Mouse (Mus musculus): ENCODE data around the gene Ell3. TPM values are rescaled to one million over a fixed set of nuclear protein-coding genes. Genes with fewer than 3 reads are reported as not detected.

The Ell3 gene
- total and polyA plus RNA-seq, 3 experiments = not detected

GRCm38 (mm10) chr2:121414139-121414685, 29.9 kb downstream of the Ell3 start:
- H3K79me2 ChIP-seq (ENCODE audit: control insufficient read depth, insufficient read depth, low read length, poor library complexity) = peaks cover 48% of the 10 kb centered on the region
- peaks cover 6 to 33% of the 10 kb centered on the region in 2 experiments for H3K36me3 ChIP-seq (ENCODE audit: control insufficient read depth in 1 of 2, insufficient read depth in 2 of 2, low read length in 2 of 2)
- H3K27me3 ChIP-seq (ENCODE audit: control insufficient read depth in 1 of 2, insufficient read depth in 2 of 2, low read length in 2 of 2) = no peaks in the 10 kb centered on the region
- TF ChIP-seq ZNF384 (IDR thresholded peaks at IDR 0.05; ENCODE audit: low read depth, low read length) (peak; percentile 41), ELF1 (IDR thresholded peaks at IDR 0.05; ENCODE audit: low read depth, low read length) (peak; percentile 22; the same call in 1 of the 2 replicates), MAZ (IDR thresholded peaks at IDR 0.05; ENCODE audit: low read depth, low read length) (no peak), GABPA (IDR thresholded peaks at IDR 0.05; ENCODE audit: low read depth, low read length) (no peak), USF1 (IDR thresholded peaks at IDR 0.05; ENCODE audit: low read depth, low read length) (no peak), ETS1 (IDR thresholded peaks at IDR 0.05; ENCODE audit: low read depth, low read length) (0 out of 2 replicates have a peak, but pooled peaks have one; percentile 21), ZKSCAN1 (IDR thresholded peaks at IDR 0.05; ENCODE audit: low read depth, low read length) (no peak), TAL1 (IDR thresholded peaks at IDR 0.05; ENCODE audit: low read length) (no peak), HCFC1 (IDR thresholded peaks at IDR 0.05; ENCODE audit: low read depth, low read length) (no peak), MXI1 (IDR thresholded peaks at IDR 0.05; ENCODE audit: low read depth, low read length) (no peak), TBP (IDR thresholded peaks at IDR 0.05; ENCODE audit: low read depth, low read length) (no peak), GATA1 (IDR thresholded peaks at IDR 0.05; ENCODE audit: low read depth, low read length) (no peak), EP300 (IDR thresholded peaks at IDR 0.05; ENCODE audit: low read depth in 1 of 2, low read length in 2 of 2) (no peak), CHD2 (IDR thresholded peaks at IDR 0.05; ENCODE audit: low read length) (peak; percentile 20; the same call in 1 of the 2 replicates), CHD1 (IDR thresholded peaks at IDR 0.05; ENCODE audit: low read depth, low read length) (no peak), ZC3H11A (IDR thresholded peaks at IDR 0.05; ENCODE audit: low read depth, low read length) (no peak), ZMIZ1 (IDR thresholded peaks at IDR 0.05; ENCODE audit: low read depth, low read length) (no peak), RCOR1 (IDR thresholded peaks at IDR 0.05; ENCODE audit: low read depth, low read length) (no peak), JUND (IDR thresholded peaks at IDR 0.05; ENCODE audit: low read depth, low read length) (no peak), BHLHE40 (IDR thresholded peaks at IDR 0.05; ENCODE audit: borderline replicate concordance, low read depth, low read length) (no peak), USF2 (IDR thresholded peaks at IDR 0.05; ENCODE audit: borderline replicate concordance in 1 of 2, insufficient read depth in 1 of 2, low read depth in 1 of 2, low read length in 2 of 2) (no peak), NELFE (IDR thresholded peaks at IDR 0.05; ENCODE audit: low read depth, low read length) (no peak), POLR2AphosphoS2 (IDR thresholded peaks at IDR 0.05; ENCODE audit: low read length) (no peak), POLR2AphosphoS5 (IDR thresholded peaks at IDR 0.05; ENCODE audit: borderline replicate concordance, low read depth, low read length) (no peak), MAX (IDR thresholded peaks at IDR 0.05; ENCODE audit: low read length) (no peak), CTCF (IDR thresholded peaks at IDR 0.05 in 2 of 3, conservative IDR thresholded peaks at IDR 0.05 in 1 of 3; ENCODE audit: control insufficient read depth in 1 of 3, insufficient read depth in 1 of 3, low read depth in 2 of 3, low read length in 3 of 3, poor library complexity in 1 of 3, severe bottlenecking in 1 of 3) (no peak), E2F4 (IDR thresholded peaks at IDR 0.05; ENCODE audit: borderline replicate concordance, low read depth, low read length) (no peak), MYC (IDR thresholded peaks at IDR 0.05; ENCODE audit: low read depth, low read length) (no peak), TCF12 (IDR thresholded peaks at IDR 0.05; ENCODE audit: low read depth, low read length) (0 out of 2 replicates have a peak, but pooled peaks have one; percentile 4), SIN3A (IDR thresholded peaks at IDR 0.05; ENCODE audit: low read length) (peak; percentile 56), MEF2A (IDR thresholded peaks at IDR 0.05; ENCODE audit: extremely low read depth, insufficient replicate concordance, low read depth, low read length, poor library complexity, severe bottlenecking) (no peak), MAFK (IDR thresholded peaks at IDR 0.05; ENCODE audit: borderline replicate concordance, low read depth, low read length) (no peak)
- H3K4me3 ChIP-seq (ENCODE audit: control insufficient read depth in 1 of 2, insufficient read depth in 1 of 2, low read depth in 2 of 2, low read length in 2 of 2) = peak overlapping the region; percentile 84 to 100
- H3K27ac ChIP-seq (ENCODE audit: control insufficient read depth, low read depth, low read length) = peak overlapping the region; percentile 82
- H3K4me1 ChIP-seq (ENCODE audit: control insufficient read depth in 1 of 2, insufficient read depth in 2 of 2, low read length in 2 of 2) = peaks cover 0 to 7% of the 10 kb centered on the region in 2 experiments
- no peaks in the 10 kb centered on the region for H3K9me3 ChIP-seq (replicated peaks; ENCODE audit: insufficient read depth, low read length)
- DNase-seq (ENCODE audit: low read depth, low spot score) = peak; percentile 84
- peak overlapping the region; percentile 87 for H3K9ac ChIP-seq (ENCODE audit: control insufficient read depth, low read depth, low read length, poor library complexity, severe bottlenecking)

Measured in MEL (cell line).